Mouse (Mus musculus) cerebellum, adult 2 months (tissue): ENCODE measurements around the gene Arr3. TPM values are rescaled to one million over a fixed set of nuclear protein-coding genes. Genes with fewer than 3 reads are reported as not detected.
A peak's percentile ranks its signal among the peaks of the same experiment; 100 is the strongest.

Experiments used
- DNase-seq, 2 experiments: peaks; one replicate each; pipeline ENCODE4 v3.0.0; 2021
- H3K27ac ChIP-seq: fragments of 200-500 bp; 2 replicates; pipeline ENCODE4 v1.5.1; 2012; ENCODE audit warnings: low read length, control low read depth, inconsistent platforms; ENCODE audit not compliant: insufficient read depth
- H3K27me3 ChIP-seq: fragments of 200-500 bp; 2 replicates; pipeline ENCODE4 v1.6.1; 2012; ENCODE audit warnings: inconsistent platforms, mild to moderate bottlenecking, low read length, moderate library complexity; ENCODE audit not compliant: control insufficient read depth, insufficient read depth
- H3K4me1 ChIP-seq: fragments of 200-500 bp; 2 replicates; pipeline ENCODE4 v1.6.1; 2011; ENCODE audit warnings: low read length; ENCODE audit not compliant: control insufficient read depth, insufficient read depth
- H3K4me3 ChIP-seq: fragments of 200-500 bp; replicated peaks from 2 replicates; pipeline ENCODE3; 2011; ENCODE audit warnings: mild to moderate bottlenecking, low read depth, low read length, control low read depth; ENCODE audit not compliant: insufficient read depth
- CTCF ChIP-seq: fragments of 200-500 bp; IDR thresholded peaks from 2 replicates; pipeline ENCODE4 v1.5.1; 2011; ENCODE audit warnings: low read depth, mild to moderate bottlenecking, control low read depth, low read length, moderate library complexity, borderline replicate concordance; ENCODE audit not compliant: insufficient read depth
- POLR2A ChIP-seq: fragments of 200-500 bp; IDR thresholded peaks from 2 replicates; pipeline ENCODE4 v1.6.1; 2011; ENCODE audit warnings: low read length, control low read depth, borderline replicate concordance; ENCODE audit not compliant: insufficient read depth
- WGBS: fragments of 180-500 bp; shearing (Covaris S2); methylation state at CpG from one replicate; pipeline ENCODE4 v1.1.7; 2018; 5-methylcytosine and 5-hydroxymethylcytosine counted together
- polyA plus RNA-seq: library from polyadenylated mRNA; depleted of rRNA; stranded (reverse); fragments of >200 nt; gene quantifications from 2 replicates; pipeline ENCODE4 v1.2.3, GENCODE M21; 2012

The Arr3 gene
- polyA plus RNA-seq, 1 experiment = not detected

- no peak for DNase-seq
- TF ChIP-seq POLR2A = no peak
- TF ChIP-seq CTCF = no peak
- Histone ChIP-seq H3K27me3 (no peaks in the 10 kb centered on the region), H3K27ac (no peak overlapping the region), H3K4me1 (0 out of 2 replicates have a peak, but pooled peaks cover 2% of the 10 kb centered on the region), H3K4me3 (no peak overlapping the region)
- WGBS = 52% methylated on average over 2 of the region's 2 CpGs
Measured at GRCm38 (mm10) chrX:100621366-100621765, 16.1 kb downstream of the Arr3 start.

GRCm38 (mm10) chrX:100624242-100624641 is 18.9 kb downstream of the Arr3 start:
- WGBS = 96% methylated on average over 4 of the region's 4 CpGs
- no peak for DNase-seq
- no peak overlapping the region for H3K4me3 ChIP-seq
- TF ChIP-seq POLR2A (no peak), CTCF (no peak)
- no peaks in the 10 kb centered on the region for H3K4me1 ChIP-seq
- no peaks in the 10 kb centered on the region for H3K27me3 ChIP-seq
- no peak overlapping the region for H3K27ac ChIP-seq

GRCm38 (mm10) chrX:100625146-100625545 is 19.8 kb downstream of the Arr3 start:
- DNase-seq = no peak
- Histone ChIP-seq H3K4me3 (peak overlapping the region; percentile 88), H3K27me3 (no peaks in the 10 kb centered on the region), H3K4me1 (no peaks in the 10 kb centered on the region), H3K27ac (no peak overlapping the region)
- no peak for TF ChIP-seq POLR2A
- no peak for TF ChIP-seq CTCF
- 18% methylated on average over 7 of the region's 7 CpGs for WGBS

- Histone ChIP-seq H3K4me1 (no peaks in the 10 kb centered on the region), H3K27ac (0 out of 2 replicates have a peak within 1 kb of the TSS, but pooled peaks have one; percentile 58), H3K27me3 (no peaks in the 10 kb centered on the region), H3K4me3 (peak within 1 kb of the TSS; percentile 88)
- 15% methylated on average over 3 of the region's 3 CpGs for WGBS
- no peak for DNase-seq
- TF ChIP-seq CTCF (no peak), POLR2A (no peak)
Measured at GRCm38 (mm10) chrX:100625546-100625801, 20.2 kb downstream of the Arr3 start, which contains the start of gene Kif4. Kif4 (plus strand) TSS chrX:100625737.

GRCm38 (mm10) chrX:100625802-100626793 is 20.8 kb downstream of the Arr3 start, which contains the start of gene Pdzd11:
Pdzd11 (minus strand) TSS chrX:100626568.
- 11% methylated on average over 62 of the region's 62 CpGs for WGBS
- H3K27ac ChIP-seq = 0 out of 2 replicates have a peak within 1 kb of the TSS, but pooled peaks have one; percentile 58
- peak; percentile 83 to 91 for DNase-seq
- peak within 1 kb of the TSS; percentile 88 for H3K4me3 ChIP-seq
- H3K27me3 ChIP-seq = no peaks in the 10 kb centered on the region
- no peak for TF ChIP-seq CTCF
- TF ChIP-seq POLR2A = peak; percentile 72
- H3K4me1 ChIP-seq = no peaks in the 10 kb centered on the region

- Histone ChIP-seq H3K27me3 (no peaks in the 10 kb centered on the region), H3K4me1 (no peaks in the 10 kb centered on the region), H3K27ac (no peak overlapping the region), H3K4me3 (no peak overlapping the region)
- TF ChIP-seq POLR2A (no peak), CTCF (no peak)
- DNase-seq = no peak
- 84% methylated on average over 2 of the region's 2 CpGs for WGBS
Measured at GRCm38 (mm10) chrX:100629076-100629475, 23.8 kb downstream of the Arr3 start.

GRCm38 (mm10) chrX:100638477-100638876 is 33.2 kb downstream of the Arr3 start:
- TF ChIP-seq POLR2A (no peak), CTCF (no peak)
- Histone ChIP-seq H3K4me1 (no peaks in the 10 kb centered on the region), H3K27ac (no peak overlapping the region), H3K27me3 (no peaks in the 10 kb centered on the region), H3K4me3 (no peak overlapping the region)
- no peak for DNase-seq
- 93% methylated on average over 8 of the region's 8 CpGs for WGBS

- TF ChIP-seq CTCF (no peak), POLR2A (no peak)
- Histone ChIP-seq H3K4me3 (no peak overlapping the region), H3K4me1 (no peaks in the 10 kb centered on the region), H3K27ac (no peak overlapping the region), H3K27me3 (no peaks in the 10 kb centered on the region)
- DNase-seq = no peak
Measured at GRCm38 (mm10) chrX:100652848-100653247, 47.6 kb downstream of the Arr3 start.
